Mouse (Mus musculus) telencephalon, adult 2 months (tissue): ENCODE data around the gene Cela1.

Source experiments
- DNase-seq: peaks from one replicate; pipeline ENCODE4 v3.0.0-alpha.2; 2011; ENCODE audit warnings: low read depth, low spot score

The Cela1 gene

DNA sequence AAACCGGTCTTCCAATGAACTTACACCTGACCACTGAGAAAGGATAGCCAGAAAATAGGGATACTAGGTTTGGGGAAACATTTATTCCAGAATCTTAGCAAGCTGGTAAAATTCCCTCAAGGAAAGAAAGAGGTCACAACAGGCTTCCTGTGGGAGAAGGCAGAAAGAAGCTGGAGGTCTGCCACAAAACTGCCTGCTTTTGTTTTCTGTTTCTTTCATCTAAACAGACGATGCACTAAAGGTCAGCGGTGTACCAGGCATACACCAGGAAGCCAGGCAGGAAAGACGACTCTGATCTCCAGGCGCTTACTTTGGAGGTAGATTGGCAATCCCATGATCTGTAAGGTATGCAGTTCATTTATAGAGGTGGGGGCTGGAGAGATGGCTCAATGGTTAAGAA lies 16.9 kb downstream of the Cela1 start:
- no peak for DNase-seq

DNA sequence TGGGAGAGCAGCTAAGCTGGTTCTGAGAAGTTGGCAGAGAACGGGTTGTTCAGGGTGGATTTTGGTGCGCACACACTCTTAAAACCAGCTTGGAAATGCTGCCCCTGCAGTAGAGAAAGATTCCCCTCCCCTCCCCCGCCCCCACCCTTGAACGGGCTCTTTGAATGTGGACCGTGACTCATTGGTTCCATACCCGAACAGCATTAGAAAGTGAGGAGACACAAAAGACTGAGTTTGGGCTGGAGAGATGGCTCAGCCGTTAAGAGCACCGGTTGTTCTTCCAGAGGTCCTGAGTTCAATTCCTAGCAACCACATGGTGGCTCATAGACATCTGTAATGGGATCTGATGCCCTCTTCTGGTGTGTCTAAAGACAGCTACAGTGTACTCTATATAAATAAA lies 17.7 kb downstream of the Cela1 start:
- no peak for DNase-seq

GRCm38 (mm10) chr15:100669337-100669736 lies 18.4 kb downstream of the Cela1 start, which contains the start of gene Bin2:
Gene Bin2 (minus strand): TSS chr15:100669553.
- no peak for DNase-seq

DNA sequence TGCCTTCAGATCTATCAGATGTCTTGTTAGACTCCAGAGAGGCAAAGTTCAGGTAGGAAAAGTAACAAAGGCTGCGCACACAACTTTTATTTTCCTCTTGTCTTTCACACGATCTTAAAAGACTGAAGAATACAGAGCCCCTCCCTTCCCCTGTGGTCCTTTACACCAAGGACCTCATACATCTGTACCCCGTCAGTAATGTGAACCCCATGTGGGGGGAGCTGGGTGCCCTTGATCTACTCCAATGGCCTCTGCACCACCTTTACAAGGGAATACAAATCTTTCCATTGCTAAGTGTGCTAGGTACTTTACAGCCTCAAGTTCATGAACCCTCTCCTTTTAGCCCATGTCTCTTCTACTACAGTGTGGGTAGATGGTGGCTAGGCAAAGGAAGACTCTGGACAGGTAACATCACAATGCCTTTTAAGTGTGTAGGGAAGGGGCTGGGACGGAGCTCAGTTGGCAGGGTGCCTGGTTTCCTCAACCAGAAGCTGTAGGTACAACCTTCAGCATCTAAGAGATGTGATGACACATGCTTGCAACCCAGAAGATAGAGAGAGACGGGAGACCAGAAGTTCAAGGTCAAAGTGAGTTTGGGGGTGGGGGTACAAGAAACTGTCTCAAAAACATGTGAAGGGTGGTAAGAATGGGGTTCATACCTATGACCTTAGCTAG lies 19.7 kb downstream of the Cela1 start:
- DNase-seq: no peak

GRCm38 (mm10) chr15:100667420-100667819 lies 20.3 kb downstream of the Cela1 start:
- no peak for DNase-seq

GRCm38 (mm10) chr15:100666851-100667250 lies 20.9 kb downstream of the Cela1 start:
- DNase-seq: no peak

- no peak for DNase-seq
Measured at GRCm38 (mm10) chr15:100666219-100666696, 21.5 kb downstream of the Cela1 start.

GRCm38 (mm10) chr15:100665411-100666218 lies 22.1 kb downstream of the Cela1 start:
- no peak for DNase-seq

GRCm38 (mm10) chr15:100664813-100665274 lies 22.9 kb downstream of the Cela1 start:
- DNase-seq: no peak

DNA sequence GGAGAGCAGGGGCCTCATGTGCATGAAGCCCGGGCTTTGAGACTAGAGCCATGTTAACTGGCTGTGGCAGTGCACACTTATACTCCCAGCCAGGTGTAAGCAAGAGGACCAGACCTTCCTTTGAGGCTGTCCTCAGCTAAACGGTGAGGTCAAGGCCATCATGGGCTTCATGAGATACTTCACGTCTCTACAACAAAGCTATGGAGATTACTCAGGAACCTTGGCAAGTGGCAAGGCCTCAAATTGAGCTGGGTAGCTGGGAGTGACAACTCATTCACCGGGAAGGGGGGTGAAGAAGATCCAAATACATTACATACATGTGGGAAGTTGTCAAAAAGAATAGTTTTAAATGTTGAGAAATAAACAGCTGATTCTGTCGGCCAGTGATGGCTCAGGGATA lies 26.9 kb downstream of the Cela1 start:
- DNase-seq: no peak

- DNase-seq: peak; percentile 51
Measured at GRCm38 (mm10) chr15:100660306-100660705, 27.4 kb downstream of the Cela1 start.

- no peak for DNase-seq
Measured at GRCm38 (mm10) chr15:100655201-100655600, 32.5 kb downstream of the Cela1 start.

DNA sequence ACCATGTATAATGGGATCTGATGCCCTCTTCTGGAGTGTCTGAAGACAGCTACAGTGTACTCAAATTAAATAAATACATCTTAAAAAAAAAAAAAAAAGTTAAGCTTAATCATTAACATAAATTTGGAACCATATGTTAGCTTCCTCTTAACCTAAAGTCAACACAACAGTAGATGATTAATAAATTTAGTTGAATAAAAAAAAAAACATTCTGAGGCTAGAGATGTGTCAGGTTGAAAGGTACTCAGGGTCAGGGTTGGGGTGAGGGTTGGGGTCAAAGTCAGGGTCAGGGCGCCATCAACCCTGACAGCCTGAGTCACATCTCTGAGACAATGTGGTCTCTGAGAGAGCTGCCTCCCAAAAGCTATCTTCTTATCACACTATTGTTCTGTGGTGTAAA lies 33.5 kb downstream of the Cela1 start:
- DNase-seq: no peak

DNA sequence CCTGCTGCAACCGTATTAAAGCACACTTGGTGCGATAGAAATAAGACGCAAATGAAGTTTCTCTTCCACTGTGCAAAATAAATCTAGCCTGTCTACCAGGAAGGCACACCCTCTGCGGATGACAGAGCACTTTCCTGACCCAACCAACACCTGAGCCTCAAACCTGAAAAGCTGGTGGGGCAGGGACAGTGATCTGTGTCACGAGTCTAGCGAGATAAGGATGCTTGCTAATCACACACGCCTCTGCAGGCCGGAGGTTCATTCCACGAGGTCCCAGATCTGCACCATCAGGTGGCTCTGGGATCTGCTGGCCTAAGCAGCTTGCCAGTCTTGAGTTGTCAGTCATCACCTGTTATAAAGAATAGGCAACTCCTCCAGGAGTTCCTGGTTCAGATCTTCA lies 36.1 kb downstream of the Cela1 start:
- no peak for DNase-seq

DNA sequence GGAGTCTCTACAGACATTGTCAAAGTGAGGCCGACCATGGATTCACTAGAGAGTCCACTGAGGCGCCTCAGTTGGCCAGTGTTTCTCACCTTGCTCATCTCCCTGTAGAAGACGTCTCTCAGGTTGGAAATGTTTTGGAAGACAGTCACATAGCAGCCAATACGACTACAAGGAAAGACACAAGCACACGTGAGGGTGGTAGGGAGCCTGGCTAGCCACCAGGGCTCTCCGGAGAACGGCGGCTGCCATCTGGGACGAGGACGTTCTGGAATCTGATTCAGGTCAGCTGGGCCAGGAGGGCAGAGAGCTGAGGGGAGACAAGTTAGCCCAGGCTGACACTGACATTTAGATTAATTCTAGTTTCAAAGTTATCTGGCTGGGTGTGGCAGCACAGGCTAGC lies 37.6 kb downstream of the Cela1 start:
- DNase-seq: no peak

GRCm38 (mm10) chr15:100646161-100646560 lies 41.6 kb downstream of the Cela1 start:
- DNase-seq: no peak

DNA sequence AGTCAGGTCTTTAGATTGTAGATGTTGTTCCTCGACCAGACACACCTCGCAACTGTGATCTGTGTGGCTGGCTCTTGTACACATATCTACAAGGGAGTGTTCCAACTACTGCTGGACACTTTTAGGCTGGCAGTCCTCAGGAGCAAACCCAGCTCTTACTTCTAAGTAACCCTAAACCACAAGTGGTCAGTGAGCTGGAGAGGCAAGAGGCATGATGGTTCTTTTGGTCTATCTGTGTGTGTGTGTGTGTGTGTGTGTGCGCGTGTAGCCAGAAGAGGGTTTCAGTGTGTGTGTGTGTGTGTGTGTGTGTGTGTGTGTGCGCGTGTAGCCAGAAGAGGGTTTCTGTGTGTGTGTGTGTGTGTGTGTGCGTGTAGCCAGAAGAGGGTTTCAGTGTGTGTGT lies 45.3 kb downstream of the Cela1 start:
- DNase-seq: no peak

DNA sequence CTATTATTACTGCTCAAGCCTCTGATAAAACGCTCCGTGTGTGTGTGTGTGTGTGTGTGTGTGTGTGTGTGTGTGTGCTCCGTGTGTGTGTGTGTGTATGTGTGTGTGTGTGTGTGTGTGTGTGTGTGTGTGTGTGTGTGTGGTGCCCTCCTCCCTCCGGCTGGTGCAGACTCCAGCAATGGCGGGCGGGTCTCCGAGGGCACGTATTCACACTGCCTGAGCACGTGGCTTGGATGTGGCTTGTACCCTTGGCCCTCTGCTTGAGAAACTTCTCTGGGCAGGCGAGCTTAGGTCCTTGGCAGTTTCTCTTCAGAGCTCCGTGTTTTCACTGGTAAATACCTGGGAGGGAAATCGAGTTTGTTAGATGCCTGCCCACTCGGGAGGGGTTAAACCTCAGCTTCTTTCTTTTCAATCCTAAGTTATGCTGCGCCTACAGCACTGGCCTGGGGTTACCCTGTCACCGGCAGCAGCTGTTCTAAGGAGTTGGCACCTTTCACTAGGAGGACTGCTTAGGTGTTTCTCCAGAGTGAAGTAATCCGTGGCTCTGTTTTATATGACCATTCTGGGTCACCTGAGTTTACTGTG lies 46.4 kb downstream of the Cela1 start:
- DNase-seq: no peak

DNA sequence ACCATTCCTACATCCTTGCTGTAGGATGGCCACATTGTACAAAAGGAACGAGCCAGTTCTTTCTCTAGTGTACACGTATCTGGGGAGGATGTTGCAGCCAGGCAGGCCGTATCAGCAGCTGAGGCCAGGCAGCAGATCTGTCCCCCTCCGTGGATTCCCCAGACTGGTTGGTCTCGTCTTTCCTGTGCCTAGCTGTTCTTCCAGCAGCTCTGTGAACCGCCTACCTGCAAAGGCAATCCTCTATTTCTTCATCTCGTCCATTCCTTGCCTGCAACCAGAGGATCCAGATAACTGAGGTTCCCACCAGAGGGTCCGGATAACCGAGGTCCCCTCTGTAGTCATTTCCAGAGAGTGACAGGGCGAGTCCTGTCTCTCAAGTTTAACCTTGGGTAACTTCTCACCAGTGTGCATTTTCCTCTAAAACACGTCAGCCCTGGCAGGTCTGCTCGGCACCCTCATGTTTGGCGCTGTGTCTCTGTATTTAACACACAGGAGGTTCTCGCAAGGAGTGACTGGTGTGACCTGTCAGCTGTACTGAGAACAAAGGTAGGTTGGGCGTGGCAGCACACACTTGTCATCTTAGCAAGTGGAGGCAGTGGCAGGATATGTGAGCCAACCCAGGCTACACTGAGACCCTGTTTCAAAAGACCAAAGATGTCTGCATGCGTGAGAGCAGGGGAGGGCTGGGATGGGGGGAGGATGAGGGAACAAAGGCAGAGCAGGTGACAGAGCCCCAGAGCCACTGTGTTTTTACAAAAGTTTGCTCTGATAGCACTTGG lies 47.6 kb downstream of the Cela1 start:
- no peak for DNase-seq

DNA sequence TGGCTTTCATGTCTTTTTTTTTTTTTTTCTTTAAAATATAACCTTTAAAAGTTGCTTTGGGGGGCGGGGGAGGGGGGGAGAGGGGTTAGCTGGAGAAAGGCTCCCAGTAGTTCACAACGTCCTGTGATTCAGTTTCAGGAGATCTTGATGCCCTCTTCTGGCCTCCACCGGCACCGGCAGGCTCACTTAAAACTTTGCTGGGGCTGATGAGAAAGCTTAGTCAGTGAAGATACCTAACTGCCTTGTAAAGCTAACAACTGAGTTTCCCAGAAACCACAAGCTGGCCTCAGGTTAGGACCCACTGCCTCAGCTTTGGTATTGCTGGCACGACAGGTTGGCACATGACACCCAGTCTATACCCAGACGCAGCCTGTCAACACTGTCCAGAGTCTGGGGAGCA lies 50.1 kb downstream of the Cela1 start:
- DNase-seq: no peak

GRCm38 (mm10) chr15:100636700-100637501 lies 50.8 kb downstream of the Cela1 start, which contains the start of gene Smagp:
Gene Smagp (minus strand): TSS chr15:100636940.
- DNase-seq: no peak
